Mouse (Mus musculus) frontal cortex, adult 2 months (tissue): ENCODE results near the gene Cdkl1. TPM values are rescaled to one million over a fixed set of nuclear protein-coding genes. Genes with fewer than 3 reads are reported as not detected.

Experiments
- DNase-seq, 2 experiments: peaks; one replicate each; pipeline ENCODE4 v3.0.0; 2022; ENCODE audit warnings: low spot score in 1 of 2; ENCODE audit errors: extremely low spot score in 1 of 2
- polyA plus RNA-seq: library from polyadenylated mRNA; depleted of rRNA; stranded (reverse); fragments of >200 nt; gene quantifications from 2 replicates; pipeline ENCODE4 v1.2.3, GENCODE M21; 2012; rRNA removed

Gene Cdkl1
- polyA plus RNA-seq: 9.6 and 11.4 TPM in 2 replicates

DNA sequence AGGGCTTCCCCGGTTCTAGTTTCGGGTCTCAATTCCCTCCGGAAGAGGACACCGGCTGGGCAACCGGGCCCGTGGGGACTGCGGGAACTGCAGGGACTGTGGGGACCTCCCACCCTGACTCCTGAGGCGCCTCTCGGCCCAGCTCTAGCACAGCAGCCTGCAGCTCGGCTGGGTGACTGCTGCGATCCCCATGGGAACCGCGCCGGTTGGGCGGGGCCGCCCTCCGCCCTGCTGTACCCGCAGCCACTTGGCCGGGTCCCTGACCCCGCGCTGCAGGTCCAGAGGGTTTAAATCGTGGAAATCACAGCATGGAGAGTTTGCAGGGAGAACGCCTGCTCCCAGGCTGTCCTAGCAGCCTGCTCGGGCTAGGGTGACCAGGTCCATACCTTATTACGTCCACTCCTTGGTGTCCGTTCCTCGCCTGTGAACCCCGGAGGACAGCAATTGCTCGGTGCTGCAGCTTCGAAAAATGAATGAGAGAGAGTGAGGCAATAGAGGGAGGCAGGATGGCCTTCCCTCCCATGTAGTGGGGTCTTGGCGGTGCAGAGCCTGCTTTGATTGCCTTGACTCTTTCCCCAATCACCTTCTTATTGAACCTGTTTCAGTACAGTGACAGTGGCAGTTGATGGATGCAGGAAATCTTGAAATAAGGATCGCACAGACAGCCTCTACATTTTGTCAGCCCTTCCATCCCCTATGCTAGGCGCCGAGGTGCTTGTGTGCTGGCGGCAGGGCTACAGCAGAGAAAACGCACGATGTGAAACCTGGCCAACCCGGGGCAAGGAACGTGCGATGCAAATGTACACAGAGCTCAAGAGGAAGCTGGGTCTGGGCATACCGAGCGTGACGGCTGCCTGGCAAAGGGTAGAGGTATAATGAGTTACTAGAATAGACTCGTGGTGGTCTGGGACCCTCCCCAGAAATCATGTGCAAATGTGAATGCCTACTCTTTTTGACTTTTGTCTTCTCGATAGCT lies at the start of gene Cdkl1:
TSS of gene Cdkl1 (minus strand) at position 738 of the 976 bp plus-strand sequence.
- peak; percentile 42 to 65 for DNase-seq

GRCm38 (mm10) chr12:69838376-69838775 lies 47.3 kb upstream of the Cdkl1 start:
- no peak for DNase-seq

DNA sequence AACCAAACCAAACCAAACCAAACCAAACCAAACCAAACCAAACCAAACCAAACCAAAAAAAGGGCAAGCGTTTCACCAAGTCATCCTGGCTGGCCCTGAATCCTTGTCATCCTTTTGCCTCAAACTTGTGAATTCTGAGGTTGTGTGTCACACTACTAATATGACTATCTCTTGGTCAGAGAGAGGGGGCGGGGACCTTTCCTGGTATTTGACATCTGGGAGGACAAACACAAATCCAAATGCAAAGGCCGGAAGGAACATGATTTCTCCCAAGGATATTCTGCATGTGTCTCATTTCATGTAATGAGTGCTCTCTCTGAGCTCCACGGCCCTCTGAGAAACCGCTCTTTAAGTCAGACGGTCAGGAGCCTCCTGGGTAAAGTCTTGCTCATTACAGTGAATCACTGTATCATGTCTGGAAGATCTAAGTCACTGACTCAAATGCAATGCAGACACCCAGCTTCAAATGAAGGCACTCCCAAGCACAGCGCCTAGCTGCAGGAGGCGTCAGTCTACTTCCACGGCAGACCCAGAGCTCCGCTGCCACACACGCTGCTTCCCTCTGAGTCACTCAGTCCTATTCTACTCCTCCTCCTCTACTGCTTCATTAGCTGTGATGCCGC lies 43.0 kb upstream of the Cdkl1 start:
- DNase-seq: peak; percentile 41 to 71

DNA sequence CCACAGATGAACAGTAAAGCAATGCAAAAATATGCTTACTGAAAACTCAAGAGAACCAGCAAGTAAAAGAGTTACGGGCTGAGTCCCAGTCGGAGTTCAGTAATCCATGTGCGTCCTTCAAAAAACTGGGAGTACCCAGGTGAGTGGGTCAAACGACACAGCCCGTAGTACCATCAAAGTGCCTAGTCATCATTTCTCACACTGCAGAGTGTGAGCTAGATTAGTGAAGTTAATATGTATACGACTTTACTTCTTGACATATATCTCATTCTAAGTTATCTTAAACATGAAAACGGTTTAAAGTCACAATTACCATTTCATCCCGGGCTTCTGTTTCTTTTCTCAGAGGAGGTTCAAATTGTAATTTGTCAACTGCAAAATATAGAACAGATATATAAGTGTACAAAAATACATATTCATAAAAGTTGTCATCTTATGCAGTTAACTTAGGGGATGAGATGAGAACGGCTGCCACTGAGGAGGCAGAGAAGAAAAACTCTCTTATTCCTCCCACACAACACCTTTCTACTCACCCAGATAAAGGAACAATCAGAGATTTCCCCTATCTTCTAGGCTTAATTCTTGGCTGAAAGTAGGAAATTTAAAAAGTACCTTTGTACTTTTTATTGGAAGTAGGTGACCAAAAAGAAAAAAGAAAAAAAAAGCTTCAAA lies 40.3 kb upstream of the Cdkl1 start:
- DNase-seq: no peak

DNA sequence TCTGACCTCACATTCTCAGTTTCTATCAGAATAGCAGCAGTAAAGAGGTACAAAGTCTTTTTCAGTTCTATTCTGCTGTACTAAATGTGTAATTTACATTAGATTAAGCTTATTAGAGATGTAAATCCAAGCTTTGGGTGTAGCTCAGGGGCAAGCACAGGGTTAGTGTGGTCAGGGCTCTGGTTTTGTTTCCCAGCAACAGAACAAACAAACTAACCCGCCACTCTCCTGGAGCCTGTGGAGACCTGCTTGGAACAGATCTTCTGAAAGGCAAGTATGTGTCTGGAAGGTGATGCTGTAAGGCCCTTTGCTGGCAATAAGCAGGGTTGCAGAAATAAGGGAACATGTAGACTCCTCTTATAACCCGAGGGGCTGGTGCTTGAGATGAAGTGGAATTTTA lies 37.1 kb upstream of the Cdkl1 start:
- DNase-seq: no peak

- DNase-seq: no peak
Observed at GRCm38 (mm10) chr12:69824881-69825597, 34.0 kb upstream of the Cdkl1 start.

DNA sequence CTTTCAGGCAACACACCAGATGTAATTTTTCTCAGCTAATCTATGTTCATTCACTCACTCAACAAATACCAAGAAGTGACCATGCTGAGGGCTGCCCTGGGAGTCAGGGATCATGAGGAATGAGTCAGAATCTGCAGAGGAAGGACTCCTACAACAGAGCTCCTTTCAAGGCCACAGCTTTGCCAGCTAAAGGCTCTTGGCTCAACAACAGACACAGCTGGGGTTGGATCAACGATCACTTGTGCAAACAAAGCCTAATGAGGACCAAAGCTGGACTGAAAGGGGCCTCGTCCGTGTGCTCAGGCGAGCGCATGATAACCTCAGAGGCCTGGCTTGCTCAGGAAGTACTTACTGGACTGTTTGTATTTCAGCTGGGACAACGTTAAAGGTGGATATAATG lies 23.2 kb upstream of the Cdkl1 start:
- DNase-seq: no peak

DNA sequence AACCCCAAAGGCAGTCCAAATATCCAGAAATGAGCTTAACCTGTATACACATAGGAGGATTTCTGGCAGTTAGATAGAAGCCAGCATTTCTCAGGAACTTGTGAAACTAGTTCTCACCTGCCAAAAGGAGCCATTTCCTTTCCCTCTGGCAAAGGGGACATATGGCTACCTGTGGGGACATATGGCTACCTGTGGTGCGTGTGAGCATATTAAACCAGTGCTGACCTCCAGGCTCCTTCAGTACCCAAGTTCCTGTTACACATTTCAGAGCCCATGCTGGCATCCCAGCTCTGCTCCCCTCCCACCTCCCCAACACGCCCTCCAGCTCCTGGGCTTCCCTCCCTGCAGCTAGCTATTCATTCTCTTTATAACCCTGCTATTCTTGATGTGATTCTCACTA lies 22.5 kb upstream of the Cdkl1 start:
- no peak for DNase-seq

GRCm38 (mm10) chr12:69812986-69813385 lies 21.9 kb upstream of the Cdkl1 start:
- no peak for DNase-seq

- DNase-seq: no peak
Observed at GRCm38 (mm10) chr12:69811976-69812375, 20.9 kb upstream of the Cdkl1 start.

- DNase-seq: no peak
Observed at GRCm38 (mm10) chr12:69809439-69809838, 18.4 kb upstream of the Cdkl1 start.

- DNase-seq: no peak
Observed at GRCm38 (mm10) chr12:69807399-69807985, 16.4 kb upstream of the Cdkl1 start.

- no peak for DNase-seq
Observed at GRCm38 (mm10) chr12:69805148-69805547, 14.1 kb upstream of the Cdkl1 start.

GRCm38 (mm10) chr12:69804393-69805070 lies 13.5 kb upstream of the Cdkl1 start:
- DNase-seq: no peak

- DNase-seq: no peak
Observed at GRCm38 (mm10) chr12:69803196-69803595, 12.1 kb upstream of the Cdkl1 start.

GRCm38 (mm10) chr12:69800586-69800985 lies 9.5 kb upstream of the Cdkl1 start:
- DNase-seq: no peak

GRCm38 (mm10) chr12:69796311-69796710 lies 5.2 kb upstream of the Cdkl1 start:
- no peak for DNase-seq

DNA sequence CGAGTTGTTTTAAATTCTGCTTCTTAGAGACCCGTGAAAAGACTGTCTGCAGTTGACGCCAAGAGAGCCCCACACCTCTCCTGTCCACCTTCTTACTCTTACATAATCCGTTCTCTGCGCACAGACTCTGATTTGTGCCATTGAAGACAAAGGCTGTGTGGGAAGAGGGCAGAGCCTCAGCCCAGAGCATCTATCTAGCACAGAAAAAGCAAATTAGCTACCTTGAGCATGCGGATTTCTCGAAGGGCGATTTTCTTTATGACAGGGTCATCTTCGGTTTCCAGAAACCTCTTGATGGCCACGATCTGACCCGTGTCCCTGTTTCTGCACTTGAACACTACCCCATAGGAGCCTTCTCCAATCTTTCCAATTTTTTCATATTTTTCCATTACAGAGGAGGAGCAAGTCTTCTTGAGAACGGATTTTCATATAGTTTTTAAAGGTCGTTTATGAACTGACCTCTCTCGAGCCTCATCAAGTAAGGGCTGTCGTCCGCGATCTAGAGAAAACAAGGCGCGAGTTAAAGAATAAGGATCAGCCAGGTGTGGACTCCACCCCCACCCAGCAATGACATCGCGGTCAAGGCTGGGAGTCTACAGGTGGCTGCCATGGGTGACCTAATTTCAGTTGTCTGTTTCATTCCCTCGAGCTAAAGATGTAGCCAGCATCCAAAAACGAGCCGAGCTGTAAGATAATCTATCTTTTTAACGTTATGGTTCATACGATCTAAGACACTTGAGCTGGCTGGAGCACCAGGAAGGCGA lies 1.1 kb downstream of the Cdkl1 start:
- DNase-seq: peak; percentile 11 to 62

DNA sequence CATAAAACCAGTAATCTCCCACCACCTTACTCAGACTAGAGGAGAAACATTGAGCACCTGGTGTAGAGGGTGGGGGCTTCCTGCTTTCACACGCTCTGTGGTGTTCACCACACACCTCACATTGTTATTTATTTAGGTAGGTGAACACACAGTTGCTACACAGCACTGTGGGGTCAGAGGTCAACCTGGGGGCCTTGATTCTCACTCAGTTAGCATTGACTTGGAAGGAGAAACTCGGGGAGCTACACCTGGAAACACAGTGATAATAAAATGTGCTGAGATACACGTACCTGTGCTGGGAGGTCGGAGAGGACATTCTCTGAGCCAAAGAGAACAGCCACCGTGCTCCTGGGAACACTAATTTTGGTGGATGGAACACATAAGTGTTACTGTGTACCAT lies 2.7 kb downstream of the Cdkl1 start:
- no peak for DNase-seq
